Mouse (Mus musculus): ENCODE measurements around the gene Nanog.

DNA sequence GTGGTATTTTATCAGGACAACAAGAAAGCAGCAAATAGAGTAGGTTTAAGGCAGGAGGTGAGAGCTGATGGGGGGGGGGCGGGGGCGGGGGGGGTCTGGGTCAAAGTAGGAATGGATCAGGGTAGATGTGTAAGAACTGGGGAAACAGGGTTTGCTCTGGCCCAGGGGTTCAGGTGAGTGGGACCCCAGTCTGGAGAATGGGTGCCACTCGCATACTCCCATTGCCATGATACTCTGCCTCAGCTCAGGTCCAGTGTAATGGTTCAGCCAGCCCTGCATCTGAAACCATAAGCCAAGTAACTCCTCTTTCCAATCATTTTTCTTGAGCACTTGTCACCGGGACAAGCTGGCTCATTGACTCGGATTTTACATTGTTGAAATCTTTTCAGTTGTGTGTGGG lies 38.5 kb upstream of the Nanog start:
- no peak for TF ChIP-seq EP300 (IDR thresholded peaks at IDR 0.05)
- TF ChIP-seq CTCF (IDR thresholded peaks at IDR 0.05), result no peak

Measured in lung, postnatal 0 days (tissue).